Mouse (Mus musculus) brain, embryonic 14.5 days (tissue): ENCODE data around the gene Lrrc75b.

Source experiments
- CTCF ChIP-seq: fragments of 200-500 bp; IDR thresholded peaks from 2 replicates; pipeline ENCODE4 v1.5.1; 2012; ENCODE audit warnings: inconsistent platforms, mild to moderate bottlenecking, moderate library complexity, borderline replicate concordance; ENCODE audit not compliant: insufficient read depth, insufficient read length; ENCODE audit errors: extremely low read depth
- POLR2A ChIP-seq: fragments of 200-500 bp; IDR thresholded peaks from 2 replicates; pipeline ENCODE4 v1.6.1; 2012; ENCODE audit warnings: mild to moderate bottlenecking, inconsistent platforms, borderline replicate concordance; ENCODE audit not compliant: poor library complexity, insufficient read depth, insufficient read length, severe bottlenecking; ENCODE audit errors: extremely low read depth

GRCm38 (mm10) chr10:75552701-75553450, 7.3 kb downstream of the Lrrc75b start:
- TF ChIP-seq CTCF (no peak), POLR2A (no peak)
